Mouse (Mus musculus): ENCODE results near the gene Cdc6. TPM values are rescaled to one million over a fixed set of nuclear protein-coding genes. Genes with fewer than 3 reads are reported as not detected.
"Not testable (repeated sequence)": the region's sequence is repeated elsewhere in the genome, so short reads cannot be mapped to it uniquely, and the experiment has no call there.

Gene Cdc6
- polyA plus RNA-seq, 1 experiment from 2014 or later, result 47.0 TPM

GRCm38 (mm10) chr11:98909654-98910053 is 2.1 kb downstream of the Cdc6 start:
- peaks cover 17% of the 10 kb centered on the region; the same call in 1 of the 2 replicates for H3K4me1 ChIP-seq (ENCODE audit: insufficient read depth)
- WGBS, result 31% methylated on average over 6 of the region's 6 CpGs

GRCm38 (mm10) chr11:98910415-98910814 is 2.8 kb downstream of the Cdc6 start:
- peak overlapping the region; percentile 95; the same call in 1 of the 2 replicates for H3K4me2 ChIP-seq
- peaks cover 17% of the 10 kb centered on the region; the same call in 1 of the 2 replicates for H3K4me1 ChIP-seq (ENCODE audit: insufficient read depth)
- no peaks in the 10 kb centered on the region for H3K9me3 ChIP-seq (ENCODE audit: low read depth, low read length)
- 0 out of 2 replicates have a peak overlapping the region, but pooled peaks have one; percentile 64 for H3K4me3 ChIP-seq (ENCODE audit: low read depth, low read length)
- DNase-seq (no peak), ATAC-seq (ENCODE audit: insufficient read depth) (no peak)
- H3K9ac ChIP-seq, result no peak overlapping the region; the same call in 1 of the 2 replicates
- TF ChIP-seq CTCF (IDR thresholded peaks at IDR 0.05; ENCODE audit: low read depth), result no peak
- H3K36me3 ChIP-seq (ENCODE audit: insufficient read depth), result peaks cover 65% of the 10 kb centered on the region
- H3K27ac ChIP-seq (ENCODE audit: low read depth), result no peak overlapping the region
- WGBS, result 55% methylated on average over 11 of the region's 11 CpGs
- no peaks in the 10 kb centered on the region for H3K27me3 ChIP-seq (ENCODE audit: insufficient read depth, low read length)

More at GRCm38 (mm10) chr11:98909654-98910053, 2.1 kb downstream of the Cdc6 start:
- DNase-seq (peak; percentile 86), ATAC-seq (ENCODE audit: insufficient read depth) (no peak)
- H3K36me3 ChIP-seq (ENCODE audit: insufficient read depth), result peaks cover 57% of the 10 kb centered on the region
- H3K9me3 ChIP-seq (ENCODE audit: low read depth, low read length), result no peaks in the 10 kb centered on the region
- no peaks in the 10 kb centered on the region for H3K27me3 ChIP-seq (ENCODE audit: insufficient read depth, low read length)
- peak overlapping the region; percentile 64 for H3K4me3 ChIP-seq (ENCODE audit: low read depth, low read length)
- peak; percentile 68 for TF ChIP-seq CTCF (IDR thresholded peaks at IDR 0.05; ENCODE audit: low read depth)
- no peak overlapping the region for H3K27ac ChIP-seq (ENCODE audit: low read depth)
- peak overlapping the region; percentile 71 for H3K9ac ChIP-seq
- H3K4me2 ChIP-seq, result peak overlapping the region; percentile 95

GRCm38 (mm10) chr11:98911498-98911897 is 3.9 kb downstream of the Cdc6 start:
- TF ChIP-seq CTCF (IDR thresholded peaks at IDR 0.05; ENCODE audit: low read depth), result no peak
- Histone ChIP-seq H3K4me3 (ENCODE audit: low read depth, low read length) (no peak overlapping the region), H3K4me1 (ENCODE audit: insufficient read depth) (peaks cover 10% of the 10 kb centered on the region; the same call in 1 of the 2 replicates), H3K27me3 (ENCODE audit: insufficient read depth, low read length) (no peaks in the 10 kb centered on the region), H3K27ac (ENCODE audit: low read depth) (no peak overlapping the region), H3K9me3 (ENCODE audit: low read depth, low read length) (no peaks in the 10 kb centered on the region), H3K36me3 (ENCODE audit: insufficient read depth) (peaks cover 73% of the 10 kb centered on the region), H3K4me2 (no peak overlapping the region), H3K9ac (no peak overlapping the region)
- DNase-seq, result no peak
- 82% methylated on average over 5 of the region's 5 CpGs for WGBS
- no peak for ATAC-seq (ENCODE audit: insufficient read depth)

GRCm38 (mm10) chr11:98914196-98914595 is 6.6 kb downstream of the Cdc6 start:
- Histone ChIP-seq H3K4me3 (ENCODE audit: low read depth, low read length) (no peak overlapping the region), H3K9me3 (ENCODE audit: low read depth, low read length) (no peaks in the 10 kb centered on the region), H3K27ac (ENCODE audit: low read depth) (no peak overlapping the region), H3K36me3 (ENCODE audit: insufficient read depth) (peaks cover 96% of the 10 kb centered on the region), H3K4me2 (no peak overlapping the region), H3K9ac (no peak overlapping the region), H3K27me3 (ENCODE audit: insufficient read depth, low read length) (no peaks in the 10 kb centered on the region), H3K4me1 (ENCODE audit: insufficient read depth) (no peaks in the 10 kb centered on the region)
- peak; percentile 66 for DNase-seq
- no peak for ATAC-seq (ENCODE audit: insufficient read depth)
- no peak for TF ChIP-seq CTCF (IDR thresholded peaks at IDR 0.05; ENCODE audit: low read depth)
- 34% methylated on average over 11 of the region's 11 CpGs for WGBS

- H3K4me2 ChIP-seq; H3K9me3 ChIP-seq (ENCODE audit: low read depth, low read length); H3K4me1 ChIP-seq (ENCODE audit: insufficient read depth); H3K27me3 ChIP-seq (ENCODE audit: insufficient read depth, low read length); H3K4me3 ChIP-seq (ENCODE audit: low read depth, low read length); ATAC-seq (ENCODE audit: insufficient read depth); H3K27ac ChIP-seq (ENCODE audit: low read depth); H3K9ac ChIP-seq: not testable (repeated sequence)
- 88% methylated on average over 3 of the region's 3 CpGs for WGBS
- TF ChIP-seq CTCF (IDR thresholded peaks at IDR 0.05; ENCODE audit: low read depth), result peak; percentile 58; the same call in 1 of the 2 replicates
- H3K36me3 ChIP-seq (ENCODE audit: insufficient read depth), result peaks cover 95% of the 10 kb centered on the region
- DNase-seq, result peak; percentile 66
Observed at GRCm38 (mm10) chr11:98916376-98916775, 8.8 kb downstream of the Cdc6 start.

- Histone ChIP-seq H3K9ac (no peak overlapping the region), H3K4me3 (ENCODE audit: low read depth, low read length) (no peak overlapping the region), H3K27ac (ENCODE audit: low read depth) (no peak overlapping the region), H3K9me3 (ENCODE audit: low read depth, low read length) (no peaks in the 10 kb centered on the region), H3K36me3 (ENCODE audit: insufficient read depth) (peaks cover 89% of the 10 kb centered on the region), H3K4me2 (no peak overlapping the region), H3K27me3 (ENCODE audit: insufficient read depth, low read length) (no peaks in the 10 kb centered on the region), H3K4me1 (ENCODE audit: insufficient read depth) (0 out of 2 replicates have a peak, but pooled peaks cover 2% of the 10 kb centered on the region)
- WGBS, result 57% methylated on average over 13 of the region's 13 CpGs
- DNase-seq (no peak), ATAC-seq (ENCODE audit: insufficient read depth) (no peak)
- no peak for TF ChIP-seq CTCF (IDR thresholded peaks at IDR 0.05; ENCODE audit: low read depth)
Observed at GRCm38 (mm10) chr11:98917428-98918005, 9.9 kb downstream of the Cdc6 start.

GRCm38 (mm10) chr11:98918231-98918630 is 10.6 kb downstream of the Cdc6 start:
- H3K9ac ChIP-seq, result no peak overlapping the region
- H3K36me3 ChIP-seq (ENCODE audit: insufficient read depth), result peaks cover 85% of the 10 kb centered on the region
- ATAC-seq (ENCODE audit: insufficient read depth), result no peak
- 55% methylated on average over 9 of the region's 9 CpGs for WGBS
- H3K27me3 ChIP-seq (ENCODE audit: insufficient read depth, low read length), result no peaks in the 10 kb centered on the region
- H3K4me1 ChIP-seq (ENCODE audit: insufficient read depth), result peaks cover 5% of the 10 kb centered on the region; the same call in 1 of the 2 replicates
- H3K27ac ChIP-seq (ENCODE audit: low read depth), result no peak overlapping the region; the same call in 1 of the 2 replicates
- H3K4me2 ChIP-seq, result no peak overlapping the region
- H3K4me3 ChIP-seq (ENCODE audit: low read depth, low read length), result no peak overlapping the region
- no peak for TF ChIP-seq CTCF (IDR thresholded peaks at IDR 0.05; ENCODE audit: low read depth)
- no peak for DNase-seq
- no peaks in the 10 kb centered on the region for H3K9me3 ChIP-seq (ENCODE audit: low read depth, low read length)

Measured in lung, embryonic 14.5 days (tissue).